Comparison of ENCODE assay signal across 9 mouse cellular contexts in the genomic region with DNA sequence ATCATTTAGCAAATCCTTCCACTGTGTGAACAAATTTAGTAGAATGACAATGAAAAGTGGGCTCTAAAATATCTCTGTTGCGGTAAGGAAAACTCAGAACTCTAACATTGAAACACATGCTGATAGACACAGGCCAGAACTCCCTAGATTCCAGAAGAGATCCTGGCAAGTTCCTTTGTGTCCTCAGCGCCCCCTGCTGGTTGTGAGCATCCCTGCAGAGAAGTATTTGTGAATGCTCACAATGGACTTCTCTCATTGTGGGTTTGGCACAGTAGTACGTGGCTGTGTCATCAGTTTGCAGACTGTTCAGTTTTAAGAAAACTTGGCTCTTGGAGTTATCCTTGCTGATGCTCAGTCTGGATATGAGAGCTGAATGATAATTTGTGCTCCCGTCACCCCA.
DNase-seq lines count a peak whose midpoint lies in the region; ATAC-seq and TF ChIP-seq lines count a peak whose summit lies in the region.
"Had no signal": no experiment of that assay in that cellular context is flagged by ENCODE, and none has a peak within 500 bp of the region (broad histone marks: within the 10 kb centered on the region; RNA-seq: fewer than 3 reads in every experiment).

No protein-coding gene starts in this region.

- TF ChIP-seq CTCF in stomach, postnatal 0 days (IDR thresholded peaks at IDR 0.05; ENCODE audit: low read depth): peak; percentile 73

- no peak overlapping the region for H3K4me3 ChIP-seq in embryonic facial prominence, embryonic 11.5 days (ENCODE audit: low read depth, low read length)
- H3K4me3 ChIP-seq in stomach, postnatal 0 days (ENCODE audit: low read depth, low read length): no peak overlapping the region

- no peaks in the 10 kb centered on the region for H3K9me3 ChIP-seq in embryonic facial prominence, embryonic 11.5 days (replicated peaks; ENCODE audit: control insufficient read depth, low read length)
- H3K9me3 ChIP-seq in stomach, postnatal 0 days (ENCODE audit: control insufficient read depth, low read length): no peaks in the 10 kb centered on the region

- no peak for TF ChIP-seq EP300 in stomach, postnatal 0 days (optimal IDR thresholded peaks at IDR 0.05)

- H3K27ac ChIP-seq in embryonic facial prominence, embryonic 11.5 days (replicated peaks; ENCODE audit: low read depth, low read length): no peak overlapping the region
- no peak overlapping the region for H3K27ac ChIP-seq in stomach, postnatal 0 days (replicated peaks)
- H3K27ac ChIP-seq: macrophage had no signal

- no peaks in the 10 kb centered on the region for H3K27me3 ChIP-seq in embryonic facial prominence, embryonic 11.5 days (ENCODE audit: control insufficient read depth, insufficient read depth, low read length)
- H3K27me3 ChIP-seq in stomach, postnatal 0 days (ENCODE audit: control insufficient read depth, insufficient read depth, low read length): no peaks in the 10 kb centered on the region

- no peaks in the 10 kb centered on the region for H3K4me1 ChIP-seq in embryonic facial prominence, embryonic 11.5 days (ENCODE audit: control insufficient read depth, insufficient read depth, low read length)
- H3K4me1 ChIP-seq in stomach, postnatal 0 days (replicated peaks; ENCODE audit: control insufficient read depth, insufficient read depth): no peaks in the 10 kb centered on the region

- DNase-seq in cerebellum, adult 9-10 months: peak; percentile 1
- no peak for DNase-seq in cerebellum, adult 11 months
- DNase-seq in layer of hippocampus, adult 9-11 months: peak; percentile 2
- DNase-seq in layer of hippocampus, adult 9-10 months (ENCODE audit: low spot score): no peak
- DNase-seq in Muller cell, postnatal 12 days (ENCODE audit: inconsistent ontology term): peak; percentile 35
- peak; percentile 9 for DNase-seq in embryonic facial prominence, embryonic 11.5 days (ENCODE audit: low spot score)
- peak; percentile 55 for DNase-seq in stomach, postnatal 0 days (ENCODE audit: low spot score)
- DNase-seq in urinary bladder, postnatal 36 days (ENCODE audit: low spot score in 2 of 2): no peak

- H3K36me3 ChIP-seq in embryonic facial prominence, embryonic 11.5 days (replicated peaks; ENCODE audit: control insufficient read depth, insufficient read depth, low read depth, low read length): no peaks in the 10 kb centered on the region
- H3K36me3 ChIP-seq in stomach, postnatal 0 days (ENCODE audit: control insufficient read depth, insufficient read depth, low read length): no peaks in the 10 kb centered on the region

- no peak overlapping the region for H3K4me2 ChIP-seq in embryonic facial prominence, embryonic 11.5 days (ENCODE audit: low read depth, low read length)
- no peak overlapping the region for H3K4me2 ChIP-seq in stomach, postnatal 0 days (replicated peaks; ENCODE audit: low read depth)

- WGBS in embryonic facial prominence, embryonic 11.5 days: 46% methylated on average over 4 of the region's 4 CpGs
- WGBS in stomach, postnatal 0 days: 41% methylated on average over 4 of the region's 4 CpGs

- no peak for ATAC-seq in embryonic facial prominence, embryonic 11.5 days (replicated peaks; ENCODE audit: insufficient number of reproducible peaks, low FRiP score, low TSS enrichment, low read depth)
- ATAC-seq in stomach, postnatal 0 days (ENCODE audit: low FRiP score, low TSS enrichment): no peak

- H3K9ac ChIP-seq in embryonic facial prominence, embryonic 11.5 days (replicated peaks; ENCODE audit: low read length): no peak overlapping the region
- no peak overlapping the region for H3K9ac ChIP-seq in stomach, postnatal 0 days (ENCODE audit: low read length)

Comparison
In these comparisons a context has a peak if more than half of its experiments do, and no peak if none do; other contexts are left out.
1. DNase-seq: peak in cerebellum, adult 9-10 months (single experiment), layer of hippocampus, adult 9-11 months (single experiment), Muller cell, postnatal 12 days (single experiment), embryonic facial prominence, embryonic 11.5 days (single experiment) and stomach, postnatal 0 days (single experiment); none in cerebellum, adult 11 months (single experiment), layer of hippocampus, adult 9-10 months (single experiment) and urinary bladder, postnatal 36 days (0 of 2).